Mouse (Mus musculus): ENCODE results near the gene Shank1. TPM values are rescaled to one million over a fixed set of nuclear protein-coding genes. Genes with fewer than 3 reads are reported as not detected.

Shank1 gene
- total RNA-seq, 2 experiments from 2014 or later, result 439 to 476 TPM

- DNase-seq (ENCODE audit: low spot score in 2 of 2), result peak; percentile 22 to 54
Measured at GRCm38 (mm10) chr7:44360792-44361301, 50.8 kb downstream of the Shank1 start.

GRCm38 (mm10) chr7:44372678-44373077, 62.6 kb downstream of the Shank1 start:
- DNase-seq (ENCODE audit: low spot score in 2 of 2), result no peak

- no peak for DNase-seq (ENCODE audit: low spot score in 2 of 2)
Measured at GRCm38 (mm10) chr7:44373460-44373859, 63.4 kb downstream of the Shank1 start.

GRCm38 (mm10) chr7:44373889-44374652, 64.0 kb downstream of the Shank1 start:
- peak; percentile 72 to 80 for DNase-seq (ENCODE audit: low spot score in 2 of 2)

- peak in 1 of 2 experiments; percentile 53 for DNase-seq (ENCODE audit: low spot score in 2 of 2)
Measured at GRCm38 (mm10) chr7:44374756-44375155, 64.7 kb downstream of the Shank1 start.

GRCm38 (mm10) chr7:44375207-44375606, 65.2 kb downstream of the Shank1 start:
- no peak for DNase-seq (ENCODE audit: low spot score in 2 of 2)

- DNase-seq (ENCODE audit: low spot score in 2 of 2), result no peak
Measured at GRCm38 (mm10) chr7:44375793-44376192, 65.7 kb downstream of the Shank1 start.

GRCm38 (mm10) chr7:44378290-44378689, 68.2 kb downstream of the Shank1 start:
- DNase-seq (ENCODE audit: low spot score in 2 of 2), result no peak

- DNase-seq (ENCODE audit: low spot score in 2 of 2), result peak; percentile 64 to 69
Measured at GRCm38 (mm10) chr7:44382541-44382940, 72.5 kb downstream of the Shank1 start.

GRCm38 (mm10) chr7:44383980-44384715, 74.1 kb downstream of the Shank1 start, which contains the start of gene Syt3:
Gene Syt3 (plus strand): TSS chr7:44384102.
- DNase-seq (ENCODE audit: low spot score in 2 of 2), result peak; percentile 73 to 79

GRCm38 (mm10) chr7:44384716-44385059, 74.6 kb downstream of the Shank1 start:
- DNase-seq (ENCODE audit: low spot score in 2 of 2), result no peak

- no peak for DNase-seq (ENCODE audit: low spot score in 2 of 2)
Measured at GRCm38 (mm10) chr7:44385720-44386119, 75.7 kb downstream of the Shank1 start, which contains the start of gene 1700008O03Rik. Gene 1700008O03Rik (minus strand): TSS chr7:44385820.

- no peak for DNase-seq (ENCODE audit: low spot score in 2 of 2)
Measured at GRCm38 (mm10) chr7:44391831-44392230, 81.8 kb downstream of the Shank1 start.

GRCm38 (mm10) chr7:44392341-44392740, 82.3 kb downstream of the Shank1 start:
- DNase-seq (ENCODE audit: low spot score in 2 of 2), result no peak

GRCm38 (mm10) chr7:44393284-44393683, 83.2 kb downstream of the Shank1 start:
- DNase-seq (ENCODE audit: low spot score in 2 of 2), result no peak

GRCm38 (mm10) chr7:44398570-44398969, 88.5 kb downstream of the Shank1 start:
- DNase-seq (ENCODE audit: low spot score in 2 of 2), result peak; percentile 59 to 63

GRCm38 (mm10) chr7:44401673-44402072, 91.6 kb downstream of the Shank1 start:
- no peak for DNase-seq (ENCODE audit: low spot score in 2 of 2)

GRCm38 (mm10) chr7:44405346-44406014, 95.4 kb downstream of the Shank1 start:
- DNase-seq (ENCODE audit: low spot score in 2 of 2), result peak; percentile 93

- DNase-seq (ENCODE audit: low spot score in 2 of 2), result no peak
Measured at GRCm38 (mm10) chr7:44406015-44406355, 95.9 kb downstream of the Shank1 start.

Data from layer of hippocampus, postnatal 10 days (tissue).